Mouse (Mus musculus): Measurements from ENCODE around the gene Slc16a2.

DNA sequence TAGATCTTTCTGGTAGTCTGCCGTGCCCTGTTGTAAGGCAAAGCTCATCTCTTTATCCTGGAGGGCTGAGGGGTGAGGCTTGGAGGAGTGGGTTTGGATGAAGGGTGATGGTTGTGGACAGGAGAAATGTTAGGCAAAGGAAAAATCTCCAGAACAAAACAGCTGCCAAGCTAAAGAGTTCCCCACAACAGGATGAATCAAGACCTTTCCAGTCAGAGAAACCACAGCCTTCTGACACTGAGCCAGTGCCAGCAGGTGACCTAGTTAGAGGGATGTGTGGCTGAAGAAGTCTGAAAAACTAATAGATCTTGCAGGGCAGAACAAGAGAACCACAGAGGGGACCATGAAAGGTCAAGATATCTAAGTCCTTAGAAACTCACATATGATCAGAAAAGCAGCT is 24.8 kb downstream of the Slc16a2 start:
- TF ChIP-seq CTCF (conservative IDR thresholded peaks at IDR 0.05; ENCODE audit: insufficient read depth, insufficient read length, low read depth, low read length) (no peak), POLR2A (IDR thresholded peaks at IDR 0.05; ENCODE audit: low read depth, low read length) (no peak)
